Mouse (Mus musculus) lung, adult 2 months (tissue): Measurements from ENCODE around the gene Gcc1.

Experiments used
- CTCF ChIP-seq: fragments of 200-500 bp; IDR thresholded peaks from 2 replicates; pipeline ENCODE4 v1.5.1; 2011; ENCODE audit warnings: mild to moderate bottlenecking, low read length, control low read depth; ENCODE audit not compliant: insufficient read depth
- POLR2A ChIP-seq: fragments of 200-500 bp; IDR thresholded peaks from 2 replicates; pipeline ENCODE4 v1.6.1; 2011; ENCODE audit warnings: low read depth, mild to moderate bottlenecking, control low read depth, low read length, borderline replicate concordance; ENCODE audit errors: extremely low read depth

DNA sequence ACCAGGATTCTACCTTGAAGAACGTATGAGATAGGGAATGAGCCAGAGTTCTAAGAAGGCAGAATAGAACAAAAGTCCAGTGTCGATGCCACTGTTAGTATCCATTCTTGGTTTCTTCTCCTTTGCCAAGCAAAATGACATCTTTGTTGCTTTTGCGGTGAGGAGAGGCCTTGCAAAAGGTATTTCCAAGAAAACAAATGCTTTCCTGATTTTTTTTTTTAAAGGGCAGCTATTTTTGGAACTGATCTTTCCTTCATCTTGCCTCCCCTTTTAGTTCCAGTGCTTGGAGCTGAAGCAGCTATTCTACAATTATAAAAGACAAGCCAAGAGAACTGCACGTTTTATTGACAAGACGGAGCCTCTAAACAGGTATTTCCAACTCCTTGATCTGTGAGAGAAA is 46.6 kb upstream of the Gcc1 start, which contains the start of gene Snd1:
- TF ChIP-seq CTCF (no peak), POLR2A (no peak)
